Mouse (Mus musculus) bone marrow macrophage, adult 2 months (primary cell): ENCODE measurements around the gene Coro2b.

ENCODE experiments used
- CTCF ChIP-seq: IDR thresholded peaks from 2 replicates; pipeline ENCODE4 v1.5.1; 2012; ENCODE audit warnings: low read depth, mild to moderate bottlenecking, low read length, moderate library complexity
- POLR2A ChIP-seq: IDR thresholded peaks from 2 replicates; pipeline ENCODE4 v1.6.1; 2012; ENCODE audit warnings: mild to moderate bottlenecking, low read depth, low read length, borderline replicate concordance

GRCm38 (mm10) chr9:62469696-62470095 lies 67.1 kb downstream of the Coro2b start:
- TF ChIP-seq CTCF (no peak), POLR2A (no peak)
